Mouse (Mus musculus) liver, adult 2 months (tissue): ENCODE results near the gene Itpk1. TPM values are rescaled to one million over a fixed set of nuclear protein-coding genes. Genes with fewer than 3 reads are reported as not detected.

Source experiments
- DNase-seq: peaks from one replicate; pipeline ENCODE4 v3.0.0-alpha.2; 2011; ENCODE audit warnings: low read depth, low spot score; ENCODE audit errors: extremely low read depth
- H3K27ac ChIP-seq: fragments of 200-500 bp; replicated peaks from 2 replicates; pipeline ENCODE4 v1.5.1; 2012; ENCODE audit warnings: low read depth, mild to moderate bottlenecking, control low read depth, inconsistent platforms, low read length; ENCODE audit not compliant: insufficient read depth
- H3K27me3 ChIP-seq: fragments of 200-500 bp; 2 replicates; pipeline ENCODE4 v1.6.1; 2012; ENCODE audit warnings: mild to moderate bottlenecking, moderate library complexity, low read length, inconsistent platforms; ENCODE audit not compliant: control insufficient read depth, insufficient read depth
- H3K36me3 ChIP-seq: fragments of 200-500 bp; 2 replicates; pipeline ENCODE4 v1.6.1; 2012; ENCODE audit warnings: low read length, inconsistent platforms; ENCODE audit not compliant: control insufficient read depth, insufficient read depth
- H3K4me1 ChIP-seq: fragments of 200-500 bp; 2 replicates; pipeline ENCODE4 v1.6.1; 2011; ENCODE audit warnings: low read length; ENCODE audit not compliant: control insufficient read depth, insufficient read depth
- H3K4me3 ChIP-seq: fragments of 200-500 bp; 2 replicates; pipeline ENCODE4 v1.5.1; 2011; ENCODE audit warnings: low read depth, mild to moderate bottlenecking, control low read depth, low read length, moderate library complexity; ENCODE audit not compliant: insufficient read depth
- H3K79me2 ChIP-seq: fragments of 200-500 bp; 2 replicates; pipeline ENCODE4 v1.6.1; 2012; ENCODE audit warnings: inconsistent platforms, mild to moderate bottlenecking, low read length, moderate library complexity; ENCODE audit not compliant: control insufficient read depth, insufficient read depth
- H3K9ac ChIP-seq: fragments of 200-500 bp; 2 replicates; pipeline ENCODE4 v1.6.1; 2012; ENCODE audit warnings: low read depth, mild to moderate bottlenecking, control low read depth, inconsistent platforms, low read length
- CTCF ChIP-seq: fragments of 200-500 bp; IDR thresholded peaks from 2 replicates; pipeline ENCODE4 v1.5.1; 2011; ENCODE audit warnings: low read depth, low read length, control low read depth
- POLR2A ChIP-seq: fragments of 200-500 bp; IDR thresholded peaks from 2 replicates; pipeline ENCODE4 v1.6.1; 2011; ENCODE audit warnings: low read length, control low read depth; ENCODE audit not compliant: insufficient read depth; ENCODE audit errors: extremely low read depth
- WGBS: fragments of 180-500 bp; shearing (Covaris S2); methylation state at CpG from one replicate; pipeline ENCODE4 v1.1.7; 2018; 5-methylcytosine and 5-hydroxymethylcytosine counted together
- polyA plus RNA-seq: library from polyadenylated mRNA; depleted of rRNA; stranded (reverse); fragments of >200 nt; gene quantifications from 2 replicates; pipeline ENCODE4 v1.2.3, GENCODE M21; 2012
- total RNA-seq: library from RNA; depleted of rRNA; stranded (reverse); fragments of >200 nt; gene quantifications from 2 replicates; pipeline ENCODE4 v1.2.3, GENCODE M21; 2014

Gene Itpk1
- total and polyA plus RNA-seq, 2 experiments = 7.9 to 21.0 TPM

DNA sequence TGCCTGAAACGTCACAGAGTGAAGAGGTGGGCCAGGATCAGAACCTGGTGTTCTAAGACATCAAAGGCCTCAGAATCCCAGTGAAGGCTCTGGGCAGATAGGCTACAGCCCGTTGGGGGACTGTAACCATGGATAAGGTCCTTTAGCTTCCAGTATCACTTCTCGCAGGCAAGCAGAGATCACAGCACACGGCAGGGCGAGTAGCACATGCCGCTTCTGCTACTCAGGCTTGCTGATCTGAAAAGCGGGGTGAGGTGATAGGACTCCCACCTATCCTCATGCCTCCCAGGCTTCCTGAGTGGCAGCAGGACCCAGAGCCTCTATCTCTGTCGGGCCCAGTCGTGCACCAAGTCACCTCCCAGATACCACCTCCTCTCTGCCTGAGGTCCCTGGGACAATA is 133.1 kb downstream of the Itpk1 start:
- Histone ChIP-seq H3K9ac (no peak overlapping the region), H3K27me3 (no peaks in the 10 kb centered on the region), H3K27ac (no peak overlapping the region), H3K79me2 (no peaks in the 10 kb centered on the region), H3K4me3 (no peak overlapping the region), H3K4me1 (no peaks in the 10 kb centered on the region), H3K36me3 (no peaks in the 10 kb centered on the region)
- no peak for TF ChIP-seq CTCF
- no peak for TF ChIP-seq POLR2A
- WGBS = 89% methylated on average over 9 of the region's 9 CpGs
- no peak for DNase-seq

DNA sequence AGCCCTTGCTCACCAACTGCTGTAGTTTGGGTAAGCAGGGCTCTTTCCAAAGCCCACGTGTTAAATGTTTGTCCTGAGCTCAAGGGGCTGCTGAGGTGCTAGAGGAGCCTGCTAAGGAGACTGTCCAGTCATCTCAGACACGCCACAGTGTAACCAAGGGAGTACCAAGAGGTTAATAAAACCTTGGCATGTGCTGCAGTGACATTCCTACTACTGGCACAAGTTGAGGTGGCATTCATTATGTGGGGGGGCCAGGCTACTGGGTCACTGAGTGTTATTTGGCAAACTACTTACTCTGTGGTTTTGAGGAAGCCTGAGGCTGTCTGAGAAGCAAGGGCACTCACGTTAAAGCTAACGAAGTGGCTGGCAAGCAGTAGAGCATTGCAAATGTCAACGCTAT is 134.0 kb downstream of the Itpk1 start:
- Histone ChIP-seq H3K27ac (no peak overlapping the region), H3K27me3 (no peaks in the 10 kb centered on the region), H3K36me3 (no peaks in the 10 kb centered on the region), H3K4me3 (no peak overlapping the region), H3K4me1 (no peaks in the 10 kb centered on the region), H3K79me2 (no peaks in the 10 kb centered on the region), H3K9ac (no peak overlapping the region)
- no peak for DNase-seq
- TF ChIP-seq POLR2A (no peak), CTCF (no peak)
- WGBS = 79% methylated on average over 5 of the region's 5 CpGs

DNA sequence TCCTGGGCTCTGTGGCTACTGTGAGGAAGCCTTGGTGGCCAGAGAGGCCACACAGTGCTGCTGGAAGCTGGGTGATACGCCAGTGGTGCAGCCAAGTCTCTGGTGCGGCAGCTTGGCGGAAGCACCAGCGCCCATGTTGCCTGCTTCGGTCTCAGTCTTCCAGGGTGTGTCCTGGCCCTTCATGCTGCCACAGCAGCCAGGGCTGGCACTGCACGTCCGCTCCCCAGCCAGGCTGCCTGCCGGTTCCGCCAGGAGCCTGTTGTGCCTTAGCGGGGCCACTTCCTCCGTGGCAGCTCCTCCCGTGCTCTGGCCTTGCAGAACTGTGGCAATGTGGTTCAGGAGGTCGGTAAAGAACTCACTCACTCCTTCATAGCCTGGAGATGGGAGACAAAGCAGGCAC is 134.6 kb downstream of the Itpk1 start:
- no peaks in the 10 kb centered on the region for H3K36me3 ChIP-seq
- 87% methylated on average over 13 of the region's 13 CpGs for WGBS
- H3K27ac ChIP-seq = no peak overlapping the region
- no peaks in the 10 kb centered on the region for H3K4me1 ChIP-seq
- H3K4me3 ChIP-seq = no peak overlapping the region
- TF ChIP-seq CTCF (no peak), POLR2A (no peak)
- H3K27me3 ChIP-seq = no peaks in the 10 kb centered on the region
- H3K9ac ChIP-seq = no peak overlapping the region
- H3K79me2 ChIP-seq = no peaks in the 10 kb centered on the region
- no peak for DNase-seq

DNA sequence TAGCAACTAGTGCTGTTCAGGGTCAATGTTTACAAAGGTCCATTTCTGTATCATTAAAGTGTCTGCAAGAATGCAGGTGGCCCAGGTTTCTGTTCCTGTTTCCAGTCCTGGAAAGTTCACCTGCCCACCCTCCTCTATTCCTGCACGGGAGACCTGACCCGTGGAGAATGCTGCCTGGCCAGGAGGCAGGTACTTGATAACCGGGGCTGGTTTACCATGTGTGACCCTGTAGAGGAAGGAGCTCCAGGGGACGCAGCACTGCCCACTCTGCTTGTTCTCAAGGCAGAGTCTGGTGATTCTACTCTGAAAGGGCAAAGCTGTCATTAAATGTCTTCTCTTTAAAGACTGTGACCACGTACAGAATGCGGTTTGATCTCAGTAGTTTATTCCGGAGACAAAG is 136.5 kb downstream of the Itpk1 start:
- Histone ChIP-seq H3K79me2 (no peaks in the 10 kb centered on the region), H3K27ac (no peak overlapping the region), H3K4me3 (no peak overlapping the region), H3K4me1 (no peaks in the 10 kb centered on the region), H3K9ac (no peak overlapping the region), H3K27me3 (no peaks in the 10 kb centered on the region), H3K36me3 (no peaks in the 10 kb centered on the region)
- no peak for DNase-seq
- no peak for TF ChIP-seq POLR2A
- TF ChIP-seq CTCF = no peak
- WGBS = 83% methylated on average over 7 of the region's 7 CpGs

DNA sequence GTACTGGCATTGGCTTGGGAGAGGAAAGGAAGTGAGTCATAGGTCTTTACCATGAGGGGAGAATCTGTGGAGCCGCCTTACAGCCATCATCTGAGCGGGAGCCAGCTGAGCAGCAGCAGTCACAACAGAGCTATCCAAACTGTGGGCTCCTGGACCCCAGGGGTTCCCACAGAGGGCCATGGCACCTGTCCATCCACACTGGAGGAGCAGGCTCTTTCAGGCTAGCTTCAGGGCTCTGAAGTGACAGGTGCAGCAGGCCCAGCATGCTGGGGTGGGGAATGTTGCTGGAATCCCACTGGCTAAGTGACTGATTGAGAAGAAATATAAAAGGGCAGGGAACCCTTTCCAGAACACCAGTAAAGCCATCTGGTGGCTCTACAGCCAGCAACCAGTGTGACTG is 137.8 kb downstream of the Itpk1 start:
- Histone ChIP-seq H3K4me1 (no peaks in the 10 kb centered on the region), H3K27ac (no peak overlapping the region), H3K79me2 (no peaks in the 10 kb centered on the region), H3K4me3 (no peak overlapping the region), H3K27me3 (no peaks in the 10 kb centered on the region), H3K9ac (no peak overlapping the region), H3K36me3 (no peaks in the 10 kb centered on the region)
- no peak for DNase-seq
- 64% methylated on average over 2 of the region's 2 CpGs for WGBS
- TF ChIP-seq POLR2A (no peak), CTCF (no peak)

DNA sequence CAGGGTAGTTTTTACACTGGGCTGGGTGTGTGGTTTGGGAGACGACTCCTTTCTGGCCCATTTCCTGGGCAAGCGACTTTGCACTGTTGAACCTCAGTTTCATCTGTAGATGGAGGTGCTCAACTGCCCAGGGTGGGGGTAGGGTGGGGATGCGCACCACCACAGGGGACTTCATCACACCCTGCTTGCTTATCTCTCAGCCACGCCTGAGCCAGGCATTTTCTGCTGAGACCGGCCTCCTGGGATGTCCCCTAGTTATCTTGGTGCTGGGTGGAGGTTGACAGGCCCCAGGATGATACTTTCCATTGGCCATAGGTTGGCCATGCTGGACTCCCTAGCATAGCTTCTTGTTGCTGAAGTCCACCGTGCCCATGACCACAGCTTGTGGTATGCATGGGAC is 139.6 kb downstream of the Itpk1 start:
- Histone ChIP-seq H3K9ac (no peak overlapping the region), H3K36me3 (no peaks in the 10 kb centered on the region), H3K4me1 (no peaks in the 10 kb centered on the region), H3K79me2 (no peaks in the 10 kb centered on the region), H3K4me3 (no peak overlapping the region), H3K27ac (no peak overlapping the region), H3K27me3 (no peaks in the 10 kb centered on the region)
- no peak for TF ChIP-seq POLR2A
- TF ChIP-seq CTCF = no peak
- 82% methylated on average over 6 of the region's 6 CpGs for WGBS
- DNase-seq = no peak
